In the genomic region with DNA sequence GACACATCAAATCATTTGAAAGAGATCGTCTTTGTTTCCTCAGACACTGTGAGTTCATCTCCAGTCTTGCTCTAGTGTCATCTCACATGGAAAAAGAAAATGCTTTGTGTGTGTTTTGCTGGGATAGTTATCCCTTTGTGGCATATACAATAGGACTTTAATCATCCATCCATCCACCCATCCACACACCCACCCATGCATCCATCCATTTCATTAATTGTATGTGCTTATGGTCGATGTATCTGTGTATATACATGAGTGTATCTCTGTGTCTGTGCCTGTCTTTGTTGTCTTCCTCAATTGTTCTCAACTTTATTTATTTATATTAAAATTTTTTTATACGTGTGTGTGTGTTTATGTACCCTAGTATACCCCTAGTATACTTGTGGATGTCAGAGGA, we compare ENCODE assay signal across 24 mouse cellular contexts.
DNase-seq lines count a peak whose midpoint lies in the region; ATAC-seq lines count a peak whose summit lies in the region.
"Had no signal": no experiment of that assay in that cellular context is flagged by ENCODE, and none has a peak within 500 bp of the region (broad histone marks: within the 10 kb centered on the region; RNA-seq: fewer than 3 reads in every experiment).

No protein-coding gene starts in this region.

- intact Hi-C loops in heart, postnatal 25 days (cut with DNase I), result no loop called here

- no peaks in the 10 kb centered on the region for H3K4me1 ChIP-seq in hindbrain, embryonic 11.5 days (replicated peaks; ENCODE audit: control insufficient read depth, insufficient read depth, low read length)
- peaks cover 3% of the 10 kb centered on the region; the same call in 1 of the 2 replicates for H3K4me1 ChIP-seq in hindbrain, embryonic 16.5 days (ENCODE audit: control insufficient read depth, insufficient read depth, low read depth, low read length)
- H3K4me1 ChIP-seq in midbrain, embryonic 13.5 days (replicated peaks), result no peaks in the 10 kb centered on the region; the same call in 1 of the 2 replicates
- no peaks in the 10 kb centered on the region for H3K4me1 ChIP-seq in midbrain, embryonic 10.5 days
- H3K4me1 ChIP-seq in neural tube, embryonic 14.5 days (ENCODE audit: control insufficient read depth, insufficient read depth, low read length), result no peaks in the 10 kb centered on the region
- H3K4me1 ChIP-seq: embryonic facial prominence, embryonic 10.5 days; embryonic facial prominence, embryonic 13.5 days; forebrain, embryonic 12.5 days; forebrain, embryonic 15.5 days had no signal

- H3K27me3 ChIP-seq in hindbrain, embryonic 11.5 days (ENCODE audit: control insufficient read depth, insufficient read depth, low read length), result no peaks in the 10 kb centered on the region
- no peaks in the 10 kb centered on the region for H3K27me3 ChIP-seq in hindbrain, embryonic 16.5 days (replicated peaks; ENCODE audit: control insufficient read depth, insufficient read depth, low read length)
- no peaks in the 10 kb centered on the region for H3K27me3 ChIP-seq in midbrain, embryonic 13.5 days
- no peaks in the 10 kb centered on the region for H3K27me3 ChIP-seq in midbrain, embryonic 10.5 days (ENCODE audit: low read depth, poor library complexity, severe bottlenecking)
- no peaks in the 10 kb centered on the region for H3K27me3 ChIP-seq in neural tube, embryonic 14.5 days (ENCODE audit: control insufficient read depth, insufficient read depth, low read length)
- H3K27me3 ChIP-seq: embryonic facial prominence, embryonic 13.5 days; forebrain, embryonic 12.5 days; forebrain, embryonic 15.5 days had no signal

- no peaks in the 10 kb centered on the region for H3K9me3 ChIP-seq in hindbrain, embryonic 11.5 days (ENCODE audit: control insufficient read depth, low read length)
- no peaks in the 10 kb centered on the region for H3K9me3 ChIP-seq in hindbrain, embryonic 16.5 days (ENCODE audit: control insufficient read depth, low read length)
- H3K9me3 ChIP-seq in midbrain, embryonic 13.5 days, result no peaks in the 10 kb centered on the region
- no peaks in the 10 kb centered on the region for H3K9me3 ChIP-seq in midbrain, embryonic 10.5 days (replicated peaks)
- H3K9me3 ChIP-seq in neural tube, embryonic 14.5 days (ENCODE audit: control insufficient read depth, low read length), result no peaks in the 10 kb centered on the region
- H3K9me3 ChIP-seq: embryonic facial prominence, embryonic 10.5 days; embryonic facial prominence, embryonic 13.5 days; forebrain, embryonic 12.5 days; forebrain, embryonic 15.5 days had no signal

- H3K36me3 ChIP-seq in hindbrain, embryonic 11.5 days (ENCODE audit: control insufficient read depth, insufficient read depth, low read length), result no peaks in the 10 kb centered on the region
- H3K36me3 ChIP-seq in hindbrain, embryonic 16.5 days (ENCODE audit: control insufficient read depth, insufficient read depth, low read length), result no peaks in the 10 kb centered on the region
- no peaks in the 10 kb centered on the region for H3K36me3 ChIP-seq in midbrain, embryonic 13.5 days
- no peaks in the 10 kb centered on the region for H3K36me3 ChIP-seq in midbrain, embryonic 10.5 days
- no peaks in the 10 kb centered on the region for H3K36me3 ChIP-seq in neural tube, embryonic 14.5 days (ENCODE audit: control insufficient read depth, insufficient read depth, low read length)
- H3K36me3 ChIP-seq: embryonic facial prominence, embryonic 10.5 days; embryonic facial prominence, embryonic 13.5 days; forebrain, embryonic 12.5 days; forebrain, embryonic 15.5 days had no signal

- no peak overlapping the region for H3K27ac ChIP-seq in hindbrain, embryonic 11.5 days (ENCODE audit: low read depth, low read length)
- no peak overlapping the region for H3K27ac ChIP-seq in hindbrain, embryonic 16.5 days (ENCODE audit: low read depth, low read length)
- no peak overlapping the region for H3K27ac ChIP-seq in midbrain, embryonic 13.5 days
- H3K27ac ChIP-seq in midbrain, embryonic 10.5 days (replicated peaks), result no peak overlapping the region
- H3K27ac ChIP-seq in neural tube, embryonic 14.5 days (ENCODE audit: low read depth, low read length), result peak overlapping the region; percentile 34; the same call in 1 of the 2 replicates
- H3K27ac ChIP-seq: embryonic facial prominence, embryonic 10.5 days; embryonic facial prominence, embryonic 13.5 days; forebrain, embryonic 12.5 days; forebrain, embryonic 15.5 days; gastrocnemius, adult 2 months had no signal

- 75% methylated on average over 3 of the region's 3 CpGs for WGBS in hindbrain, embryonic 11.5 days
- WGBS in hindbrain, embryonic 16.5 days, result 52% methylated on average over 3 of the region's 3 CpGs
- WGBS in midbrain, embryonic 13.5 days, result 68% methylated on average over 3 of the region's 3 CpGs
- 82% methylated on average over 3 of the region's 3 CpGs for WGBS in midbrain, embryonic 10.5 days
- WGBS in neural tube, embryonic 14.5 days, result 60% methylated on average over 3 of the region's 3 CpGs

- no peak overlapping the region for H3K9ac ChIP-seq in hindbrain, embryonic 11.5 days (ENCODE audit: low read depth, low read length)
- no peak overlapping the region for H3K9ac ChIP-seq in hindbrain, embryonic 16.5 days (ENCODE audit: low read depth, low read length)
- H3K9ac ChIP-seq in midbrain, embryonic 13.5 days (replicated peaks), result no peak overlapping the region
- no peak overlapping the region for H3K9ac ChIP-seq in neural tube, embryonic 14.5 days (replicated peaks; ENCODE audit: low read depth, low read length)
- H3K9ac ChIP-seq: embryonic facial prominence, embryonic 13.5 days; forebrain, embryonic 12.5 days; forebrain, embryonic 15.5 days had no signal

- ATAC-seq in hindbrain, embryonic 11.5 days (ENCODE audit: low FRiP score), result peak; percentile 49
- no peak for ATAC-seq in hindbrain, embryonic 16.5 days
- peak; percentile 53 for ATAC-seq in midbrain, embryonic 13.5 days
- ATAC-seq in neural tube, embryonic 14.5 days (ENCODE audit: low read depth), result peak; percentile 54; the same call in 1 of the 2 replicates
- ATAC-seq: activated CD4-positive, CD25-positive, alpha-beta regulatory T cell, adult 4 months; forebrain, embryonic 15.5 days had no signal

- no peak overlapping the region for H3K4me3 ChIP-seq in hindbrain, embryonic 11.5 days (ENCODE audit: low read depth, low read length)
- H3K4me3 ChIP-seq in hindbrain, embryonic 16.5 days (ENCODE audit: low read length), result no peak overlapping the region
- no peak overlapping the region for H3K4me3 ChIP-seq in midbrain, embryonic 13.5 days (replicated peaks)
- H3K4me3 ChIP-seq in midbrain, embryonic 10.5 days, result no peak overlapping the region
- no peak overlapping the region for H3K4me3 ChIP-seq in neural tube, embryonic 14.5 days (ENCODE audit: low read depth, low read length)
- H3K4me3 ChIP-seq: embryonic facial prominence, embryonic 10.5 days; embryonic facial prominence, embryonic 13.5 days; erythroblast, embryonic 14.5 days; forebrain, embryonic 12.5 days; forebrain, embryonic 15.5 days; gastrocnemius, adult 2 months had no signal

- H3K4me2 ChIP-seq in hindbrain, embryonic 11.5 days (replicated peaks; ENCODE audit: low read depth, low read length), result no peak overlapping the region
- no peak overlapping the region for H3K4me2 ChIP-seq in hindbrain, embryonic 16.5 days (ENCODE audit: low read length)
- no peak overlapping the region for H3K4me2 ChIP-seq in midbrain, embryonic 13.5 days (replicated peaks)
- no peak overlapping the region for H3K4me2 ChIP-seq in neural tube, embryonic 14.5 days (ENCODE audit: low read depth, low read length)
- H3K4me2 ChIP-seq: embryonic facial prominence, embryonic 13.5 days; forebrain, embryonic 12.5 days; forebrain, embryonic 15.5 days; heart, embryonic 11.5 days had no signal

- no peak for DNase-seq in hindbrain, embryonic 11.5 days (ENCODE audit: low spot score)
- no peak for DNase-seq in midbrain, embryonic 10.5 days (ENCODE audit: low spot score)
- DNase-seq in retina, postnatal 1 day, result peak; percentile 20
- no peak for DNase-seq in retina, embryonic 14.5 days (ENCODE audit: low spot score)
- DNase-seq in heart, postnatal 25 days (ENCODE audit: low spot score), result no peak
- DNase-seq: adrenal gland, adult 8-10 months; adrenal gland, postnatal 25 days; cerebellum, adult 11-12 months; cerebellum, adult 8-10 months; cerebellum, postnatal 36 days; embryo, embryonic 11 days; gastrocnemius, adult 2 months; gastrocnemius, postnatal 14 days; heart, postnatal 36 days had no signal
